Mouse (Mus musculus): ENCODE measurements at regions not wholly inside any gene's neighbourhood (a gene's known extent, or its start where the extent isn't known, plus 50 kb on each side); places are given as distances from the start of the nearest gene placed in this dataset.

- no peak overlapping the region for H3K4me2 ChIP-seq (ENCODE audit: low read length)
- no peak overlapping the region for H3K27ac ChIP-seq (ENCODE audit: low read length)
- no peak for ATAC-seq
- H3K36me3 ChIP-seq (ENCODE audit: control insufficient read depth, insufficient read depth) = no peaks in the 10 kb centered on the region
- no peaks in the 10 kb centered on the region for H3K9me3 ChIP-seq (ENCODE audit: control insufficient read depth, low read length)
- no peaks in the 10 kb centered on the region for H3K27me3 ChIP-seq (replicated peaks; ENCODE audit: control insufficient read depth, insufficient read depth, low read length)
- H3K9ac ChIP-seq (replicated peaks; ENCODE audit: low read depth, low read length) = no peak overlapping the region
- H3K4me3 ChIP-seq (replicated peaks; ENCODE audit: low read length) = no peak overlapping the region
- H3K4me1 ChIP-seq (replicated peaks; ENCODE audit: control insufficient read depth, insufficient read depth, low read length) = no peaks in the 10 kb centered on the region
Measured at GRCm38 (mm10) chr5:12309408-12309807, 73.8 kb upstream of the Sema3d start.

DNA sequence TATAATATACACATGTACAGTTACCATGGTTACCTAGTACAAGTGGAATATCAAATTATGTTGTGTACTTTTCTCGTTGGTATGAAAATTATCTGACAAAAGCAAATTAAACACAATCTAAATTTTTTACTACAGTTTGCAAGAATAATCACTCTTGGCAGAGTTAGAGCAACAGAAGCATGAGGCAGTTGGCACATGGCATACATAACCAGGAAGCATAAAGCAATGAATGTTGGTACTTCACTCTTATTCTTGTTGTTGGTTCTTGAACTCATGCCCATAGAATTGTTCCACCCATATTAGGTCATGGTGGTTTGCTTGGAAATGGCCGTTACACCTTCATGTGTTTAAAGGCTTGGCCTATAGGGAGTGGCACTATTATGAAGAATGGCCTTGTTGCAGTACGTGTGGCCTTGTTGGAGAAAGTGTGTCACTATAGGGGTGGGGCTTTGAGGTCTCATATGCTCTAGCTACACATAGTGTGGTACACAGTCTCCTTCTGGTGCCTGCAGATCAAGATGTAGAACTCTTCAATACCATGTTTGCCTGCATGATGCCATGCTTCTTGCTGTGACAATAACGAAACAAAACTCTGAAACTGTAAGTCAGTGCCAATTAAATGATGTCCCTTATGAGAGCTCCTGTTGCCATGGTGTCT is 50.4 kb upstream of the Sema3d start:
- peak; percentile 54; the same call in 1 of the 2 replicates for ATAC-seq
- Histone ChIP-seq H3K27me3 (replicated peaks; ENCODE audit: control insufficient read depth, insufficient read depth, low read length) (no peaks in the 10 kb centered on the region), H3K27ac (ENCODE audit: low read length) (no peak overlapping the region), H3K4me2 (ENCODE audit: low read length) (no peak overlapping the region), H3K9me3 (ENCODE audit: control insufficient read depth, low read length) (no peaks in the 10 kb centered on the region), H3K36me3 (ENCODE audit: control insufficient read depth, insufficient read depth) (no peaks in the 10 kb centered on the region), H3K4me1 (replicated peaks; ENCODE audit: control insufficient read depth, insufficient read depth, low read length) (no peaks in the 10 kb centered on the region), H3K9ac (replicated peaks; ENCODE audit: low read depth, low read length) (no peak overlapping the region), H3K4me3 (replicated peaks; ENCODE audit: low read length) (no peak overlapping the region)
- 69% methylated on average over 4 of the region's 4 CpGs for WGBS

Measured in forebrain, embryonic 16.5 days (tissue).